Mouse (Mus musculus) CH12F3 (cell line): ENCODE measurements at regions not wholly inside any gene's neighbourhood (a gene's known extent, or its start where the extent isn't known, plus 50 kb on each side); places are given as distances from the start of the nearest gene placed in this dataset.

ENCODE experiments used
- in situ Hi-C: fragments of 300-500 bp; cut with MboI; formaldehyde crosslinking; loops from 2 replicates; pipeline ENCODE4 v1.14.3; 2020; ENCODE audit warnings: low sequenced_read_pairs

DNA sequence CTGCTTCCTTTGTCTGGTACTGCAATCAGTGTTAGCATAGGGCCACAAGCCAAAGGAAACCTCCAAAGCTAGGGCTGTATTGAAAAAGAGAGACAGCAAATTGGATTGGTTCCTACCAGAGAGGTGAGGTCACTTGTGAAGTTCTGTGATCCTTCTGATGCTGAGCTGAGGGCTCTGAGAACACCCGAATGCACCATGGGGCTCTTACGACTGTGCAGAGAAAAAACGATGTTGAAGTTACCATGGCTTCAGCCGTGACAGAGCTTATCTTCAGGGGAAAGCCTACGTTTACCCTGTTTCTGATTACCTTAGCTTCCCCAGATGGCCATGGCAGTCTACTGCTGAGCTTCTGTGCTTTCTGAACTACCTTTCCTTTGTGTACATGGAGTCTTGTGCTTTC is 53.9 kb upstream of the Fmo9 start:
- in situ Hi-C loops: loop anchor here (25.0 kb wide), 2 partner anchors 298 to 477 kb away; no protein-coding TSS in a partner anchor

DNA sequence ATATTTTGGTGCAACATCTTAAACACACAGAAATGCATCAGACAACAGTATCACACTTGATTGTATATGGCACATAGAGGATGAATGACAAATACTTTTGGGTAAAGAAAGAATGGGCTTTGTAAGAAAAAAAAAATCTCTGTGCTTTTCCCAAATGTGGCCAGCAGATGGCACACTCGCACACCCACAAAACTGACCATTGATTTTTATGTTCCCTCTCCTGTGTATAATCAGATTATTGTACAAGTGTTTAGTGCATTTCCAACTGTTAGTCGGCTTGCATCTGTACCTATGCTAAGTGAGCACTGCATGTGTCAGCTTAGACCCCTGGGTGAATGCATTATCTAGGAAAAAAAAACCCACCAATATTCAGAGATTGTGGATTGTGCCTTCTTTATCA is 56.4 kb upstream of the Fmo9 start:
- in situ Hi-C loops: loop anchor here (25.0 kb wide), 2 partner anchors 301 to 474 kb away; no protein-coding TSS in a partner anchor

DNA sequence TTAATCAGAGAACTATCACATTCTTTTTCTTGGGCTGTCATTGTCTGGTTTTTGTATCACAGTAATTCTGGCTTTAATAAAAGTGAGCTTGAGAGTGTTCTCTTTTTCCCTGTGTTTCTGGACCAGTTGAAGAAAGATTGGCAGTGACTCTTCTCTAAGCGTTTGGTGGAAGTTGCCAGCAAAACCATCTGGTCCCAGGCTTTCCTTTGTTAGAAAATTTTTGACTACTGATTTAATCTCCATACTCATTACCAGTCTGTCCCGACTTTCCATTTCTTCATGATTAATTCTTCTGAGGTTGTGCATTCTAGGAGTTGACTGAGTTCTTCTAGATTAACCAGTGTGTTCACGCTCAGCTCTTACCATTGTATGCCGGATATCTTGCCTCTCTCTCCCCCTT is 68.6 kb upstream of the Fmo9 start:
- in situ Hi-C loops: no loop called here

DNA sequence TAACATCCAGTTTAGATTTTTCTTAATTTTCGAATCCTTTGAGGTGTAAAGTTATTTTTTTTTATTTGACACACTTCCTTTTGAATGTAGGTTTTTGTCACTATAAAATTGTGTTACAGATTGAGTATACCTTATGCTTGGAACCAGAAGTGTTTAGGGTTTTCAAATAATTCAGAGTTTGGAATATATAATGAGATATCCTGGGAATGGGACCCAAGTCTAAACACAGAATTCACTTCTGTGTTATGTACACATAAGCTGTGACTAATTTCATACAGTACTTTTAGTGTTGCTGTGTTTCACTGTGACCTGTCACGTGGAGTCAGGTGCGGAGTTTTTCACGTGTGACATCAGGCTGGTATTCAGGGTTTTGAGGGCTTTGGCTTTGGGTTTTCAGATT is 69.1 kb upstream of the Fmo9 start:
- in situ Hi-C loops: no loop called here

DNA sequence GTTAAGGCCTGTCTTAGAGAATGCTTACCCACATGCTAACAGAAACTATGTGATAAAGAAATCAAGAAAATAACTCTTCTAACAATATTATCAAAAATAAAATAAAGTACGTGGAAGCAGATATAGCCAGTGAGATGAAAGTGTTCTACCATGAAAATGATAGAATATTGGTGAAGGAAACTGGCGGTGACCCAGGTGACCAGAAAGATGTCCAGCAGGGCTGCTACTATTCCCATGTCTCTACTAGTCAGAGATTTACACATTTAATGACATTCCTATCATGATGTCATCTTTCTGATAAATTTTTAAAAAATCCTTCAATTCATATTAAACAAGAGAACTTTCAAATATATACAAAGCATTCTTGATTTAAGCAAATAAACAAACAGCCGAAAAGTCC is 69.8 kb upstream of the Fmo9 start:
- in situ Hi-C loops: no loop called here

DNA sequence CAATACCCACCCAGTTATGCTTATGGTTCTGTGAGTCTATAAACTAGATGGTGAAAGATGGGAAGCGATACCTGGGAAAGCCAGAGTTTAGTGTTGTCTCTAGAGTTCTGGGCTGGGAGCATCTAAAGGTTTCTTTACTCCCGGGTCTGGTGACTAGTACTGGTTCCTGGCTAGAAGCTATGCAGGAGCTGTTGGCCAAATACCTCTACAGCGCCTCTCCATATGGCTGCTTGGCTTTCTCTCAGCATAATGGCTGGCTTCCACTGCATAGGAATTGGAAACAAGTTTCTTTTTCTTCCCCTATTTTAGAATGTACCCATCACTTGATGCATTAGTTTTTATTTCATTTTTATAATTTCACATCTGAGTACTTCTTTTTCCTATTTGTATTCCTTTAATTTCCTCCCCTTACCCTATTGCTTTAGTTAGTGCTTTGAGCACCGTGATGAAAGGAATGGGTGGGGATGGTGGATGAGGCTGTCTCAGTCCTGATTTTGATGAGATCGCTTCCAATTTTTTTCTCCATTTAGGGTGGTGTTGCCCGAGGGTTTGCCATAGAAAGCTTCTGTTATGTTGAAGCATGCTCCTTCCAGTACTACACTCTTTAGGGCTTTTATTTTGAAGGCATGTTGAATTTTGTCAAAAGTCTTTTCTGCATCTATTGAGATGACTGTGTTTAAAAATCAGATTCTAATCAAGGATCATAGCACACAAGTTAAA is 71.5 kb upstream of the Fmo9 start:
- in situ Hi-C loops: no loop called here

DNA sequence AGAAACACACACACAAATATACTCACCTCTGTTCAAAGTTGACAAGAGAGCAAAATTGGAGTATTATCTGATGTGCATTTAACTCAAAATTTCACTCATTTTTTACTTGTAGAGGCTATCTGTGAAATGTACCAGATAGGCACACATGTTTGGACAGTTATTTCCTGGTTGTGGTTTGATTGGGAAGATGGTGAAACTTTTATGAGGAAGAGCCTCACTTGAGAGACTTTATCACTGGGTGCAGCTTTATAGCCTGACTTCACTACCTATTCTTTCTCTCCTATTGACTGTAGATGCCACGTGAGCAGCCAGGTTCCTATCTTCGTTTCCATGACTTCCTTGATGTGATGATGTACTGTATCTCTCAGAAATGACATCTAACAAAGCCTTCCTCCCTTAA is 77.3 kb upstream of the Fmo9 start:
- in situ Hi-C loops: no loop called here

DNA sequence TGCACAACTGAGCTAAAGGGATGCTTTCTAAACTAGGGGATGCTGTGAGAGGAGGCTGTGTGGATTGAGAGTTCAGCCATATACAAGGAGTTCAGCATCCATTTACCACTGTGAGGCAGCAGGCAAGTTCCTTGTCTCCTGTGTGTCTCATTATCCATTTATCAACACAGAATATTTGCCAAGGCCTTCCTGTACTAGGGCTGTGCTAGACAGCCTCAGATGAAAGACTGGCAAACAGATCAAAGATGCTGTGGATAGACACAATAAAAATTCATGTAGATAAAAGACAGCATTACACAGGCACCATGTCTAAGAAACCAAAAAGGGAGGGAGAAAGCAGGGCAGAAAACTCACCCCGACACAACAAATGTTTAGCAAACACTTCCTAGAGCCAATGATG is 91.5 kb upstream of the Fmo9 start:
- in situ Hi-C loops: no loop called here

DNA sequence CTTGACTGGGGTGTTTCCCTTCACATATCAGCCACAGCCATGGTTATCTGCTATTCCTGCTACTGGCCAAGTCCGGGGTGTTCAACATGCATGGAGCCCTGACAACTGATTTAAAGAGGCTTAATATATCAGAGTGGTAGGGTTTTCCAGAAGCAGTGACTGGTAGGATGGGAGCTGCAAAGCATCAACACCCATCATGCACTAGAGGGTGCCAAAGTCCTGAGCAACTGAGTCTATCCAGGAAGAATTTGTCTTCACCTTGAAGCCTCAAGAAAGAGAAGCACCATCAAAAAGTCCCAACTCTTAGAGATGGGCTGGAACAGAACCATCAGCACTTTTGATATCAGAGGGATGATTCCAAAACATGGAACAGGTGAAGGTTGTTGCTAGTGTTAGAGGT is 100.5 kb upstream of the Fmo9 start:
- in situ Hi-C loops: no loop called here

DNA sequence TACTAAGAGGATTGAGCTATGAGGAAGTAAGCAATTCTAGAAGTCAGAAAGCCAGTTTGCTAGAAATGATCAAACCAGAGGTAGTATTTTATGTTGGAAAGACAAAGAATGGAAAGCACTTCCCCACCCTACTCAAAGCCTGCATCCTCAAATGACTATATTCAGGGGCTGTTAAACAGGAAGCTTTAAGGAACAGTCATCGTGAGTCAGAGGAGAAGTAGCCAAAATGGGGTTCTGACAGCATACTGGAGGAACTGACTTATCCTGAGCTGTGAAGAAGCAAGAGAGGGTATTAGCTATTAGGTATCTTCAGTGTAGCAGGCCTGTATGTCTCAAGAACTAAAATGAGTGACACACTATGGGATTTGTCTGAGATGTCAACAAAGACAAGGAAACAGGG is 106.3 kb upstream of the Fmo9 start:
- in situ Hi-C loops: no loop called here

DNA sequence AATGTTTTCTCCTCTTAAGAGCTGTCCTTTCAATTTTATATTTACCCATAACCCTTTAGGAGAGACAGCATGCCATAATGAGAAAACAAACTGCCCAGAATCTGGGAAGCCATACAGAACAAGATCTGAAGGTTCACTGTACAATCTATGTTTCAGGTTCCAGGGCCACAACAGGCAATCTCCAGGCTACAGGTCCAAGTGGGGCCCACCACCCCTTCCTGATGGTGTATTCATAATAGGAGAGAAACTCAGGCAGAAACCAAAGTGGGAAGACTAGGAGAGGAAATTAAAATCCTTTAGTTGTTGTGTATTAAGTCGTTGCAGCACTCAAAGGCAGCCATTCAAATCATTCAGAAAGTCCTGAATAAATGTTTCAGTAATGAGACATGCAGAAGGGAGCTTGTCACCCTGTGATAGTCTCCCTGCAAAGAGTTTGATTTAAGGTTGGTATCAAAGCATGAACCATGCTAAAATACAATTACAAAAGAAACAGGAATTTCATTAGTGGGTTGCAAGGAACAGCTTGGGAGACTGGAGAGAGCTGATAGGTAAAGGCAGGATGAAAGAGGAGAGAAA is 107.3 kb upstream of the Fmo9 start:
- in situ Hi-C loops: no loop called here

DNA sequence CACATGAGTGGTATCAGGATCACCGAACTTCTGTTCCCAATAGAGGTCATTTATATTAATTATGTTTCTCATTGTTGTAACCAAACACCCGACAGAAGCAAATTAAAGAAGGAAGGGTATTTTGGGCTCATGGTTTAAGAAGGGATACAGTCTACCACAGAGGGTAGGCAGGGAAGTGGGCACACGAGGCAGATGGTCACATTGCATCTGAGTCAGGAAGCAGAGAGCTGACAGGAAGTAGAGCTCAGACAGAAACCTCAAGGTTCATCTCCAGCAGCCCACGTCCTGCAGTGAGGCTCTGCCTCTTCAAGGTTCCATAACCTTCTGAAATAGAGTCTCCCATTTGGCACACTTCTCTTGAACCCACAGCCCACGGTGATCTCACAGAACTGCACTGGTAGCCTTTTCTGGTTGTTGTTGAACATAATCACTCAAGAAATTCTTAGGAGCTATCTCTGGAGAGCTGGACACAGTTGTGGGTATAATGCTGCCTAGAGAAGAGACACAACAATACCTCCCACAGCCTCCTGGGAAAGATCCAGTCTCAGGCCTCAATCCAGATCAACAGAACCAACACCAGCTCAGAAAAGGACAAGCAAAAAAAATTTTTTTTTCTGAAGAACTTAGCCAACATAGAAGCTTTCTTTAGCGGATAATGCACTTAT is 111.5 kb upstream of the Fmo9 start:
- in situ Hi-C loops: no loop called here

DNA sequence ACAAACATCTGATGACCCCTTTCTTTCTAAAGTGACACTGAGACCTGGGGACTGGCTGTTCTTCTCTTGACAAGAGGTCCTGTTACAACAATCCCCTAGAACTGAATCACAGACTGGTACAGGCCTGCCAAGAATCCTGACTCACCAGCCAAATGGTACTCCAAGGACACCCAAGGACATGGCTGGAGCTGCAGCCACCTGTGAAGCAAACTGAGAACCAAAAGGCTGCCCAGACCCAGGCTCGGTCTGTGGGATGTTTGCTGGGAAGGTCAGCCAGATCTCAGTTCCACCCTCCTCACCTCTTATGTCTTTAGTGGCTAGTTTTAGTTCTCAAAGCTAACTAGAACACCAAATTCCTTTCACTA is 112.1 kb upstream of the Fmo9 start:
- in situ Hi-C loops: no loop called here

DNA sequence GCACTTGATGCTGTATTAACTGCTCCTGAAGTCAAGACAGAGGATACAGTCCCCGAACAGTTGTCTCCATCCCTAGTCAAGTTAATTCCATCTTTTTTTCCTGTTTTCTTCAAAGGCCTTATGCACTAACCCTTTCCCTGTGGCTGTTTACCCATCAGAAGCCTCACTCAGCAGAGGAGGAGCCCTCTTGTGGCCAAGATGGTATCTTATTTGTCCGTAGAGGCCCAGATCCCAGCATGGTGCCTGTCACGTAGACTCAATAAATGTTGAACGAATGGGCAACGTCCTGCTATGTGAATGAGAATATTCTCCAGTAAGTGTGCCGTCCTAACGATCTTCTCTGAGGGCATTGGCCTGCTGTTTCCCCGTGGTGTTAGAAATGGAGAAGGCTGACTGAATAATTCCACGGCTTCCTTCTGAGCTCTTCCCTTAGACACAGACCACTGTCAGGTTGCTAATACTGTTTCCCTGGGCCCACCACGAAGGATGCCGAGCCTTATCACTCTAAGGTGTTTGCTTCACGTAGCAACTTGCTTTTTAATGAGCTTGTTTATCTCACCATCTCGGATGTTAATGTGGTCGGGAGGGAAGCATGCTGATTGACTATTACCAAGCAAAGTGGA is 113.1 kb upstream of the Fmo9 start:
- in situ Hi-C loops: no loop called here

DNA sequence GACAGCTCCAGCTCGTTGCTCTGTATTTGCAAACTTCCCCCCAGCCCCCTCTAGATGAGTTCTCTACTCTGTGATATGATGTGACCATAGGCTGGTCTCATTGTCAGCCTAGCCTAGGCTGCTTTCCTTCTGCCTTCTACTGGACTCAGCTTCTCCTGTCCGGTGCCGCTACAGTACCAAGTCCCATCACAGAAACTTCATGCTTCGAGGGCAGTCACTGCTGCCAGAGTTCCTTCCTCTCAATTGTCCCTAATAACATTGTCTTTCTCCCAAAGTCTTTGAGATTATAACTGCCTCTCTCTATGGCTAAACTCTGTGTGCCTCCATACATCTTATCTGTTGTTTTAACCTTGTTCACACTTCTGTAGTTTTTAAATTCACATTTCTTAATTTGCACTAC is 114.0 kb upstream of the Fmo9 start:
- in situ Hi-C loops: no loop called here

DNA sequence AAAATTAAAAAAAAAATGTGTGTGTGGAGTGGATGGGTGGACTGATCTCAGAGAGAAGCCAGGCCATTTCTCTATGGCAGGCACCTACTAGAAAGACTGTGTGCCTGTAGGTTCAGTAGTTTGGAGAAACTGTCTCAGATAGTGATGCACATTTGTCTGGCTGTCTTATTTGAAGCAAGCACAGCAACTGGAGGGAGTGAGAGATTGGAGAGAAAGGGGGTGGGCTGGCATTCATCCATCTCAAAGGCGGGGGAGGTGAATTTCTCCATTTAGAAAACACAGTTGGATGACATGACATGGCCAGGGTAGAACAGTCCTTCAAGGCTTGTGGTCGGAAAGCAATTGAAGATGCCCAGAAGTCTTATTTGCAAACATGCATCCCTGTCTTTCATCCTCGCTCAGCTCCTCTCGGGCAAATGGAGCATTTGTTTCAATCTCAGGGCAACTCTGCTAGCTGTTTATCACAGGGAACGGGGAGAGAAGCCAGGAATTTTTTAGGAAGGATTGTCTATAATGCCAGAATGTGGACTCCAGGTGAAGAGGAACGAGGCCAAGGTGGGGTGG is 114.8 kb upstream of the Fmo9 start:
- in situ Hi-C loops: no loop called here

DNA sequence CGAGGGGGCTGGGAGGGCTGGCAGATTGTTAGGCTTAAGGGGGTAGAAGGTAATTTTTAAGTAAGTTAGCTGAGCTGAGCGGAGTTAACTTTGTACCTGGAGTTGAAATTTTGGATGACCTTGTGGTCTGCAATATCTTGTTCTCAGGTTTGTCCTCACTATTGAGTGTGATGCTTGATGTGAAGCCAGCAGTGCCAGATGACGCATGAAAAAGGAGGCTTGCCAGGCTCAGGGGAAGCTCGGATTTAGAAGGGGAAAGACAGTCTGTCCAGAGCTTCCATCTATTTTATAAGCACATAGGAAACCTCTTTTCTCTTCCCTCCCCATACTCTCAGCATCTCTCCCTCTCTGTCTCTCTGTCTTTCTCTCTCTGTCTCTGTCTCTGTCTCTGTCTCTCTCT is 115.3 kb upstream of the Fmo9 start:
- in situ Hi-C loops: no loop called here

DNA sequence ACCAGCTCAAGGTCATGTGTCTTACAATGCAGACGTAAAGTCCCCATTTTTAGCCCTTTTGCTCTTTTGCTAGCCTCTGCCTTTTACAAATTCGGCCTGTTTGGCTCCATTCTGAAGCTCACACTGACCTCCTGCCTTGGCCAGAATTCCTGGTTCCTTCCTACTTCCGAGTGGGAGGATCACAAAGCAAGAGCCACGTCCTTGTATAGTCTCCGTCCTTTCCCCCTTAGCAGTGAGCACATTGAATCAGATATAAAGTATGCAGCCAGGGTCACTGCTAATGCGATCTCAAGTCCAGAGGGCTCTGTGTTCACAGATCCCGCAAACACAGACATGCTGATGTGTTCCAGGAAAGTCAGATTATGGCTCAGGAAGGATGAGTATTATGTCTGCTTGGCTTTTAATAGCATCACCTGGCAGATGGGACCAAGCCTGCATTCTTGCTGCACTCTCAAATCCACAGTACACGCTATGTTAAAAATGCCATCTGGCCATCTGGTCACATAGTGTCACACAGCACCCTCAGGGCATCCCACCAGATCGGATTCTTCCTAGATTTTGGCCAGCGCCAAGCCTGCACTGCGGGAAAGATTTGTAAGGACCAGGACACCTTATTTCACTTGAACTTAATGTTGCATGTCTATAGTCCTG is 119.4 kb upstream of the Fmo9 start:
- in situ Hi-C loops: no loop called here

DNA sequence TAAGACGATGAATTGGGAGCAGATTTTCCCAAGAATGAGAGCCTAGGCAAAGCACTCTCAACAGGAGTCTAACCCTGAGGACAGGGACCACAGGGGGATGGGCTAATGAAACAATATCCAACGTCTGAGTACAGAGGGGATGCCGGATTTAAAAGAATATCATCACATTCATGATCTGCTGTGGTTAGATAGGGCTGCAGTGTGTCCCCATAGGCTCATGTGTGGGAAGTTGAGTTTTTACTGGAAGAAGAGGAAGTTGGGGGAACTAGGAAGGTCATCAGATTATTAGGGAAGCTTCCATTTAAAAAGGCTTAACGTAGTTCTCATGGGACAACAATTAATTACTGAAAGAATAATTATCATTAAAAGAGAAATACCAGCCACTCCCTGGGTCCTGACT is 120.3 kb upstream of the Fmo9 start:
- in situ Hi-C loops: no loop called here

DNA sequence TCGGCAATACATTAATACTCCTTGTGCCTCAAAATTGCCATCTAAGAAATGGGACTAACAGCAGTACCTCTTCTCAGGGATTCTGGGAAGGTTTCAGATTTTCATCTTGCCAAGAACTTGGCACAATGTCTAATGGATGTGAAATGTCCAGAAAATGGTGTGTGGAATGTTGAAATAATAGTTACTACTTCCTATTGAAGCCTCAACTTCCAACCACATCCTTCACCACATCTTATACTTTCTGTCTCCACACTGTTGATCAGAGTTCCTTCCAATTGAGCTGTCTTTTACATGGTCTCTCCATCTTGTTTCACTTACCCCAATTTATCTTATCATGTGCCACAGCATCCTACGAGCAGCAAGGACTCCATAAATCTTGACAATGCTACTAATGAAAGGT is 122.3 kb upstream of the Fmo9 start:
- in situ Hi-C loops: no loop called here

DNA sequence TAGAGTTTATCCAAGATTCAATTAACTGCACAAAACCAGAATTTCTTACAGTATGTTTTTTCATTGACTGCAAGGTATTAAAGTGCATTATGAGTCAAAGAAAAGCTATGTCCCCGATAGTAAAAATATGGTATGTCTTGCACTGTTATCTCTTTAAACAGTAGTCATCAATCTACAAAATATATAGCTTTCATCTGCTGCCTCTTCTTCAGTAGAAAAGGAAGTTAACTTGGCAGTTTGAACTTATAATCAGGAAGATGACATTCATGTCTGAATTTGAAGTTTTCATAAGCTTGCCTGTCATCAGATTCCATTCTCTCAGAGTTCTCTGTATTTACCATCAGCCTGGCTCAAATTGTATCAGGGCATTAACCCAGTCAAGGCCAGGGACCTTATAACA is 122.7 kb upstream of the Fmo9 start:
- in situ Hi-C loops: no loop called here
